ENCODE assay signal across 16 mouse cellular contexts in genomic region chr1:121092870-121093269, GRCm38 (mm10).
"Had no signal": no experiment of that assay in that cellular context is flagged by ENCODE, and none has a peak within 500 bp of the region (broad histone marks: within the 10 kb centered on the region; RNA-seq: fewer than 3 reads in every experiment).

No protein-coding gene starts in this region.

- H3K4me1 ChIP-seq: lung, embryonic 15.5 days; megakaryocyte, embryonic 14.5 days; stomach, embryonic 15.5 days had no signal

- ATAC-seq: intestine, postnatal 0 days; midbrain, embryonic 15.5 days had no signal

- H3K27ac ChIP-seq: kidney, postnatal 0 days; limb, embryonic 12.5 days; lung, embryonic 15.5 days; macrophage; midbrain, embryonic 15.5 days; stomach, embryonic 15.5 days had no signal

- H3K27me3 ChIP-seq: megakaryocyte, embryonic 14.5 days had no signal

- DNase-seq: kidney, adult 8-10 months; kidney, postnatal 36 days; layer of hippocampus, adult 9-11 months; layer of hippocampus, postnatal 36 days; lung, postnatal 14 days; right cerebral cortex, postnatal 14 days; thymus, postnatal 4 days had no signal

- H3K36me3 ChIP-seq: limb, embryonic 12.5 days; lung, embryonic 15.5 days; midbrain, embryonic 15.5 days; stomach, embryonic 15.5 days had no signal

- H3K4me3 ChIP-seq: limb, embryonic 12.5 days; lung, embryonic 15.5 days; megakaryocyte, embryonic 14.5 days; midbrain, embryonic 15.5 days; stomach, embryonic 15.5 days had no signal

- H3K4me2 ChIP-seq: limb, embryonic 12.5 days; lung, embryonic 15.5 days; midbrain, embryonic 11.5 days; midbrain, embryonic 15.5 days; stomach, embryonic 15.5 days had no signal

- H3K9ac ChIP-seq: limb, embryonic 12.5 days; lung, embryonic 15.5 days; midbrain, embryonic 15.5 days; stomach, embryonic 15.5 days had no signal

- H3K9me3 ChIP-seq: lung, embryonic 15.5 days; midbrain, embryonic 15.5 days; stomach, embryonic 15.5 days had no signal
